In genomic region chr8:107815775-107816174, GRCm38 (mm10) we compare ENCODE assay signal across 12 mouse cellular contexts.
A peak's percentile ranks its signal among the peaks of the same experiment; 100 is the strongest.
DNase-seq lines count a peak whose midpoint lies in the region; ATAC-seq and TF ChIP-seq lines count a peak whose summit lies in the region.
"Had no signal": no experiment of that assay in that cellular context is flagged by ENCODE, and none has a peak within 500 bp of the region (broad histone marks: within the 10 kb centered on the region; RNA-seq: fewer than 3 reads in every experiment).

No protein-coding gene starts in this region.

- peaks cover 22% of the 10 kb centered on the region for H3K4me1 ChIP-seq in hindbrain, embryonic 15.5 days (replicated peaks)
- peaks cover 9% of the 10 kb centered on the region; the same call in 1 of the 2 replicates for H3K4me1 ChIP-seq in hindbrain, embryonic 11.5 days (replicated peaks; ENCODE audit: control insufficient read depth, insufficient read depth, low read length)
- peaks cover 34% of the 10 kb centered on the region for H3K4me1 ChIP-seq in midbrain, embryonic 14.5 days (ENCODE audit: control insufficient read depth, insufficient read depth, low read length)
- H3K4me1 ChIP-seq in midbrain, embryonic 13.5 days (replicated peaks) = peaks cover 53% of the 10 kb centered on the region
- no peaks in the 10 kb centered on the region for H3K4me1 ChIP-seq in stomach, postnatal 0 days (replicated peaks; ENCODE audit: control insufficient read depth, insufficient read depth)

- peak; percentile 11 for DNase-seq in adrenal gland, postnatal 14 days
- no peak for DNase-seq in adrenal gland, adult (ENCODE audit: inconsistent age in 2 of 2, low spot score in 1 of 2)
- DNase-seq in hindbrain, embryonic 11.5 days (ENCODE audit: low spot score) = no peak
- peak; percentile 82 for DNase-seq in midbrain, embryonic 14.5 days
- no peak for DNase-seq in stomach, postnatal 0 days (ENCODE audit: low spot score)
- no peak for DNase-seq in spleen, postnatal 10 days (ENCODE audit: low spot score in 2 of 2)
- DNase-seq: gastrocnemius, postnatal 14 days; heart, postnatal 14 days; kidney, postnatal 25 days; left cerebral cortex, postnatal 4 days had no signal

- H3K4me2 ChIP-seq in hindbrain, embryonic 15.5 days = 0 out of 2 replicates have a peak overlapping the region, but pooled peaks have one; percentile 11
- H3K4me2 ChIP-seq in hindbrain, embryonic 11.5 days (replicated peaks; ENCODE audit: low read depth, low read length) = no peak overlapping the region
- no peak overlapping the region for H3K4me2 ChIP-seq in midbrain, embryonic 14.5 days (ENCODE audit: low read length)
- H3K4me2 ChIP-seq in midbrain, embryonic 13.5 days (replicated peaks) = no peak overlapping the region
- H3K4me2 ChIP-seq in stomach, postnatal 0 days (replicated peaks; ENCODE audit: low read depth) = no peak overlapping the region

- 24% methylated on average over 3 of the region's 3 CpGs for WGBS in hindbrain, embryonic 15.5 days
- WGBS in hindbrain, embryonic 11.5 days = 39% methylated on average over 3 of the region's 3 CpGs
- 23% methylated on average over 3 of the region's 3 CpGs for WGBS in midbrain, embryonic 14.5 days
- 24% methylated on average over 3 of the region's 3 CpGs for WGBS in midbrain, embryonic 13.5 days
- WGBS in stomach, postnatal 0 days = 26% methylated on average over 3 of the region's 3 CpGs

- no peak for ATAC-seq in hindbrain, embryonic 15.5 days (ENCODE audit: low FRiP score, low read depth)
- ATAC-seq in hindbrain, embryonic 11.5 days (ENCODE audit: low FRiP score) = no peak
- no peak for ATAC-seq in midbrain, embryonic 14.5 days (ENCODE audit: low FRiP score, low TSS enrichment)
- no peak for ATAC-seq in midbrain, embryonic 13.5 days
- no peak for ATAC-seq in stomach, postnatal 0 days (ENCODE audit: low FRiP score, low TSS enrichment)

- no peaks in the 10 kb centered on the region for H3K36me3 ChIP-seq in hindbrain, embryonic 15.5 days
- no peaks in the 10 kb centered on the region for H3K36me3 ChIP-seq in hindbrain, embryonic 11.5 days (ENCODE audit: control insufficient read depth, insufficient read depth, low read length)
- H3K36me3 ChIP-seq in midbrain, embryonic 14.5 days (ENCODE audit: control insufficient read depth, insufficient read depth, low read length) = no peaks in the 10 kb centered on the region
- H3K36me3 ChIP-seq in midbrain, embryonic 13.5 days = no peaks in the 10 kb centered on the region
- H3K36me3 ChIP-seq in stomach, postnatal 0 days (ENCODE audit: control insufficient read depth, insufficient read depth, low read length) = no peaks in the 10 kb centered on the region

- peak overlapping the region; percentile 49; the same call in 1 of the 2 replicates for H3K27ac ChIP-seq in hindbrain, embryonic 15.5 days (replicated peaks)
- H3K27ac ChIP-seq in hindbrain, embryonic 11.5 days (ENCODE audit: low read depth, low read length) = no peak overlapping the region
- H3K27ac ChIP-seq in midbrain, embryonic 14.5 days (replicated peaks; ENCODE audit: low read depth, low read length) = peak overlapping the region; percentile 53; the same call in 1 of the 2 replicates
- no peak overlapping the region for H3K27ac ChIP-seq in midbrain, embryonic 13.5 days
- H3K27ac ChIP-seq in stomach, postnatal 0 days (replicated peaks) = no peak overlapping the region

- H3K9ac ChIP-seq in hindbrain, embryonic 15.5 days = no peak overlapping the region
- no peak overlapping the region for H3K9ac ChIP-seq in hindbrain, embryonic 11.5 days (ENCODE audit: low read depth, low read length)
- no peak overlapping the region for H3K9ac ChIP-seq in midbrain, embryonic 14.5 days (replicated peaks; ENCODE audit: low read length)
- H3K9ac ChIP-seq in midbrain, embryonic 13.5 days (replicated peaks) = no peak overlapping the region
- no peak overlapping the region for H3K9ac ChIP-seq in stomach, postnatal 0 days (ENCODE audit: low read length)

- no peaks in the 10 kb centered on the region for H3K9me3 ChIP-seq in hindbrain, embryonic 15.5 days
- H3K9me3 ChIP-seq in hindbrain, embryonic 11.5 days (ENCODE audit: control insufficient read depth, low read length) = no peaks in the 10 kb centered on the region
- H3K9me3 ChIP-seq in midbrain, embryonic 14.5 days (ENCODE audit: control insufficient read depth, low read length) = no peaks in the 10 kb centered on the region
- no peaks in the 10 kb centered on the region for H3K9me3 ChIP-seq in midbrain, embryonic 13.5 days
- no peaks in the 10 kb centered on the region for H3K9me3 ChIP-seq in stomach, postnatal 0 days (ENCODE audit: control insufficient read depth, low read length)

- peak; percentile 70 for TF ChIP-seq CTCF in stomach, postnatal 0 days (IDR thresholded peaks at IDR 0.05; ENCODE audit: low read depth)

- no peak for TF ChIP-seq EP300 in stomach, postnatal 0 days (optimal IDR thresholded peaks at IDR 0.05)

- no peak overlapping the region for H3K4me3 ChIP-seq in hindbrain, embryonic 15.5 days
- no peak overlapping the region for H3K4me3 ChIP-seq in hindbrain, embryonic 11.5 days (ENCODE audit: low read depth, low read length)
- no peak overlapping the region for H3K4me3 ChIP-seq in midbrain, embryonic 14.5 days (replicated peaks; ENCODE audit: low read depth, low read length)
- H3K4me3 ChIP-seq in midbrain, embryonic 13.5 days (replicated peaks) = no peak overlapping the region
- H3K4me3 ChIP-seq in stomach, postnatal 0 days (ENCODE audit: low read depth, low read length) = no peak overlapping the region

- 0 out of 2 replicates have a peak, but pooled peaks cover 2% of the 10 kb centered on the region for H3K27me3 ChIP-seq in hindbrain, embryonic 15.5 days
- no peaks in the 10 kb centered on the region for H3K27me3 ChIP-seq in hindbrain, embryonic 11.5 days (ENCODE audit: control insufficient read depth, insufficient read depth, low read length)
- no peaks in the 10 kb centered on the region for H3K27me3 ChIP-seq in midbrain, embryonic 14.5 days (ENCODE audit: control insufficient read depth, insufficient read depth, low read length)
- no peaks in the 10 kb centered on the region for H3K27me3 ChIP-seq in midbrain, embryonic 13.5 days
- no peaks in the 10 kb centered on the region for H3K27me3 ChIP-seq in stomach, postnatal 0 days (ENCODE audit: control insufficient read depth, insufficient read depth, low read length)

Comparison
In these comparisons a context has a peak if more than half of its experiments do, and no peak if none do; other contexts are left out.
1. DNase-seq: peak in adrenal gland, postnatal 14 days (single experiment) and midbrain, embryonic 14.5 days (single experiment); none in adrenal gland, adult (0 of 2), hindbrain, embryonic 11.5 days (single experiment), stomach, postnatal 0 days (single experiment) and spleen, postnatal 10 days (0 of 2).
2. H3K27ac ChIP-seq: peak in hindbrain, embryonic 15.5 days (single experiment) and midbrain, embryonic 14.5 days (single experiment); none in hindbrain, embryonic 11.5 days (single experiment), midbrain, embryonic 13.5 days (single experiment) and stomach, postnatal 0 days (single experiment).